Comparison of ENCODE assay signal across 11 mouse cellular contexts in the genomic region with DNA sequence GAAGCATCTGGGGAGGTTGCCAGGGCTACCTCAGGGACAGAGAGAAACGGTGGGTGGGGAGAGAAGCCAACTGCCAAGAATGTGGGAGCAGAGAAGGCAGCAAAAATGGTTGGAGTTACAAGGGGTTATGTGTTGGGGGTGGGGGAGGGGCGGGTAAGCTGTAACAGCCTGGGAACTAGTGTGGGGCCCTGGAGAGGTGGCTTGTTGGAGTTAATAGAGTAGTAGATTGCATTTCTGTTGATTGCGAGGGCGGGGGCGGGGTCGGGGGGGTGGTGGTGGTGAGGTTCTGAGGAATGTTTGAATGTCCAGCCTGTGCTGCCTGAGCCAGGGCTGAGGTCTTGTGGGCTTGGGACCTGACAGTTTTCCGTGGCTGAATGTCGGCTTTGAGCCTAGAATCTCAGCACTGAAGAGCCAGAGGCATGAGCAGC. TPM values are rescaled to one million over a fixed set of nuclear protein-coding genes. Genes with fewer than 3 reads are reported as not detected.
DNase-seq lines count a peak whose midpoint lies in the region; ATAC-seq and TF ChIP-seq lines count a peak whose summit lies in the region.
"Had no signal": no experiment of that assay in that cellular context is flagged by ENCODE, and none has a peak within 500 bp of the region (broad histone marks: within the 10 kb centered on the region; RNA-seq: fewer than 3 reads in every experiment).

No protein-coding gene starts in this region.

- H3K4me1 ChIP-seq in lung, postnatal 0 days (ENCODE audit: insufficient read depth, low read depth, low read length): no peaks in the 10 kb centered on the region; the same call in 1 of the 2 replicates
- H3K4me1 ChIP-seq in embryonic facial prominence, embryonic 10.5 days: peaks cover 22% of the 10 kb centered on the region
- H3K4me1 ChIP-seq in intestine, embryonic 15.5 days (replicated peaks): 0 out of 2 replicates have a peak, but pooled peaks cover 5% of the 10 kb centered on the region
- H3K4me1 ChIP-seq in neural tube, embryonic 15.5 days: peaks cover 14% of the 10 kb centered on the region

- H3K9me3 ChIP-seq in lung, postnatal 0 days (ENCODE audit: low read length): no peaks in the 10 kb centered on the region
- H3K9me3 ChIP-seq in embryonic facial prominence, embryonic 10.5 days: 0 out of 2 replicates have a peak, but pooled peaks cover 3% of the 10 kb centered on the region
- no peaks in the 10 kb centered on the region for H3K9me3 ChIP-seq in intestine, embryonic 15.5 days
- no peaks in the 10 kb centered on the region for H3K9me3 ChIP-seq in neural tube, embryonic 15.5 days (replicated peaks)

- H3K27ac ChIP-seq in lung, postnatal 0 days (ENCODE audit: low read length): 0 out of 2 replicates have a peak overlapping the region, but pooled peaks have one; percentile 5
- peak overlapping the region; percentile 57 for H3K27ac ChIP-seq in embryonic facial prominence, embryonic 10.5 days (replicated peaks)
- H3K27ac ChIP-seq in intestine, embryonic 15.5 days: no peak overlapping the region
- peak overlapping the region; percentile 56 for H3K27ac ChIP-seq in neural tube, embryonic 15.5 days (replicated peaks)

- no peak for TF ChIP-seq EP300 in lung, postnatal 0 days (IDR thresholded peaks at IDR 0.05)

- no peak overlapping the region for H3K4me3 ChIP-seq in lung, postnatal 0 days (ENCODE audit: low read depth, low read length)
- H3K4me3 ChIP-seq in embryonic facial prominence, embryonic 10.5 days: peak overlapping the region; percentile 35; the same call in 1 of the 2 replicates
- no peak overlapping the region for H3K4me3 ChIP-seq in intestine, embryonic 15.5 days (replicated peaks)
- H3K4me3 ChIP-seq in neural tube, embryonic 15.5 days (replicated peaks): no peak overlapping the region

- H3K36me3 ChIP-seq in lung, postnatal 0 days (ENCODE audit: insufficient read depth, low read length): no peaks in the 10 kb centered on the region
- peaks cover 18% of the 10 kb centered on the region for H3K36me3 ChIP-seq in embryonic facial prominence, embryonic 10.5 days (replicated peaks)
- H3K36me3 ChIP-seq in intestine, embryonic 15.5 days: 0 out of 2 replicates have a peak, but pooled peaks cover 4% of the 10 kb centered on the region
- H3K36me3 ChIP-seq in neural tube, embryonic 15.5 days: no peaks in the 10 kb centered on the region

- no peak overlapping the region for H3K9ac ChIP-seq in lung, postnatal 0 days (replicated peaks; ENCODE audit: low read depth)
- H3K9ac ChIP-seq in intestine, embryonic 15.5 days: no peak overlapping the region
- H3K9ac ChIP-seq in neural tube, embryonic 15.5 days (replicated peaks): no peak overlapping the region

- whole genome bisulfite sequencing in lung, postnatal 0 days: 42% methylated on average over 7 of the region's 8 CpGs
- WGBS in embryonic facial prominence, embryonic 10.5 days: 16% methylated on average over 8 of the region's 8 CpGs
- 22% methylated on average over 8 of the region's 8 CpGs for WGBS in intestine, embryonic 15.5 days
- 14% methylated on average over 8 of the region's 8 CpGs for WGBS in neural tube, embryonic 15.5 days

- no peak for ATAC-seq in lung, postnatal 0 days
- ATAC-seq in intestine, embryonic 15.5 days: peak; percentile 64
- peak; percentile 67; the same call in 1 of the 2 replicates for ATAC-seq in neural tube, embryonic 15.5 days (ENCODE audit: low FRiP score)

- TF ChIP-seq CTCF in lung, postnatal 0 days (IDR thresholded peaks at IDR 0.05): no peak

- H3K4me2 ChIP-seq in lung, postnatal 0 days (replicated peaks; ENCODE audit: low read depth, low read length): no peak overlapping the region
- no peak overlapping the region; the same call in 1 of the 2 replicates for H3K4me2 ChIP-seq in intestine, embryonic 15.5 days (replicated peaks)
- peak overlapping the region; percentile 26; the same call in 1 of the 2 replicates for H3K4me2 ChIP-seq in neural tube, embryonic 15.5 days

- H3K27me3 ChIP-seq in lung, postnatal 0 days (replicated peaks; ENCODE audit: insufficient read depth, low read length): no peaks in the 10 kb centered on the region
- no peaks in the 10 kb centered on the region for H3K27me3 ChIP-seq in embryonic facial prominence, embryonic 10.5 days (replicated peaks; ENCODE audit: low read depth, poor library complexity, severe bottlenecking)
- H3K27me3 ChIP-seq in intestine, embryonic 15.5 days (replicated peaks): no peaks in the 10 kb centered on the region
- no peaks in the 10 kb centered on the region for H3K27me3 ChIP-seq in neural tube, embryonic 15.5 days (replicated peaks)

- no peak for DNase-seq in lung, postnatal 0 days (ENCODE audit: low spot score)
- no peak for DNase-seq in lung, postnatal 36 days
- peak; percentile 68 for DNase-seq in embryonic facial prominence, embryonic 10.5 days (ENCODE audit: low spot score)
- no peak for DNase-seq in adrenal gland, postnatal 10 days
- DNase-seq in adrenal gland, adult 2 months: no peak
- no peak for DNase-seq in frontal cortex, postnatal 14 days (ENCODE audit: low spot score in 2 of 2)
- DNase-seq: kidney, postnatal 36 days; thymus, postnatal 36 days had no signal

RNA-seq across cellular contexts. Expression of a gene that starts 5.5 kb away (rescaled TPM):
- 12.9 and 15.0 TPM in 2 replicates for polyA plus RNA-seq in lung, postnatal 0 days (2015; fragmentation: Nextera tagmentation; extraction: Ambion mirVana)
- 33.3 and 36.2 TPM in 2 replicates for polyA plus RNA-seq in embryonic facial prominence, embryonic 10.5 days (2016; fragmentation: Nextera tagmentation; extraction: Ambion mirVana)
- 27.4 and 28.3 TPM in 2 replicates for polyA plus RNA-seq in intestine, embryonic 15.5 days (2015; fragmentation: Nextera tagmentation; extraction: Ambion mirVana)
- polyA plus RNA-seq in neural tube, embryonic 15.5 days (2015; fragmentation: Nextera tagmentation; extraction: Ambion mirVana): 23.4 and 24.1 TPM in 2 replicates
- 10 to 100 TPM; 14.8 to 15.3 TPM for total RNA-seq in adrenal gland, postnatal 10 days (2021)
- 10 to 100 TPM; 14.2 to 14.3 TPM for total RNA-seq in adrenal gland, adult 2 months (2021)
- 0.52 and 1.2 TPM in 2 replicates for polyA plus RNA-seq in adrenal gland, adult 2 months (2012; rRNA removed)

RNA-seq across cellular contexts. Expression of a gene that starts 30.1 kb away (rescaled TPM):
- 14.8 and 14.9 TPM in 2 replicates for polyA plus RNA-seq in lung, postnatal 0 days (2015; fragmentation: Nextera tagmentation; extraction: Ambion mirVana)
- polyA plus RNA-seq in embryonic facial prominence, embryonic 10.5 days (2016; fragmentation: Nextera tagmentation; extraction: Ambion mirVana): 18.7 and 18.8 TPM in 2 replicates
- 22.9 and 23.8 TPM in 2 replicates for polyA plus RNA-seq in intestine, embryonic 15.5 days (2015; fragmentation: Nextera tagmentation; extraction: Ambion mirVana)
- polyA plus RNA-seq in neural tube, embryonic 15.5 days (2015; fragmentation: Nextera tagmentation; extraction: Ambion mirVana): 12.9 and 16.4 TPM in 2 replicates
- total RNA-seq in adrenal gland, postnatal 10 days (2021): 10 to 100 TPM; 22.8 to 24.1 TPM
- total RNA-seq in adrenal gland, adult 2 months (2021): 10 to 100 TPM; 16.4 to 21.9 TPM
- 3.2 TPM in 2 replicates for polyA plus RNA-seq in adrenal gland, adult 2 months (2012; rRNA removed)

RNA-seq across cellular contexts. Expression of a gene that starts 41.3 kb away (rescaled TPM):
- not detected in 2 replicates for polyA plus RNA-seq in lung, postnatal 0 days (2015; fragmentation: Nextera tagmentation; extraction: Ambion mirVana)
- polyA plus RNA-seq in embryonic facial prominence, embryonic 10.5 days (2016; fragmentation: Nextera tagmentation; extraction: Ambion mirVana): 0.33 and 0.41 TPM in 2 replicates
- polyA plus RNA-seq in intestine, embryonic 15.5 days (2015; fragmentation: Nextera tagmentation; extraction: Ambion mirVana): 0.25 and 0.39 TPM in 2 replicates
- 1.8 and 3.4 TPM in 2 replicates for polyA plus RNA-seq in neural tube, embryonic 15.5 days (2015; fragmentation: Nextera tagmentation; extraction: Ambion mirVana)
- total RNA-seq in adrenal gland, postnatal 10 days (2021): not detected
- total RNA-seq in adrenal gland, adult 2 months (2021): not detected
- 0.12 TPM in 1 of 2 replicates, not detected in the other for polyA plus RNA-seq in adrenal gland, adult 2 months (2012; rRNA removed)
- total RNA-seq: monocyte, adult 5-6 weeks had no signal
